Comparison of ENCODE assay signal across 18 mouse cellular contexts in genomic region chr17:47133785-47134184, GRCm38 (mm10).
"Had no signal": no experiment of that assay in that cellular context is flagged by ENCODE, and none has a peak within 500 bp of the region (broad histone marks: within the 10 kb centered on the region; RNA-seq: fewer than 3 reads in every experiment).

No protein-coding gene starts in this region.

- H3K4me2 ChIP-seq: lung, embryonic 14.5 days; midbrain, embryonic 12.5 days; neural tube, embryonic 13.5 days; neural tube, embryonic 15.5 days had no signal

- H3K9me3 ChIP-seq: midbrain, embryonic 12.5 days; neural tube, embryonic 13.5 days; neural tube, embryonic 15.5 days had no signal

- DNase-seq: lung, adult 18-20 months; lung, embryonic 14.5 days; lung, postnatal 10 days; lung, postnatal 4 days; midbrain, embryonic 14.5 days; retina, postnatal 1 day; right cerebral cortex, adult 18-20 months; right cerebral cortex, postnatal 25 days; right cerebral cortex, postnatal 4 days; spleen, adult 18-20 months; thymus, adult 18-20 months; thymus, postnatal 14 days; thymus, postnatal 36 days had no signal

- H3K27me3 ChIP-seq: midbrain, embryonic 12.5 days; neural tube, embryonic 13.5 days; neural tube, embryonic 15.5 days had no signal

- H3K4me3 ChIP-seq: midbrain, embryonic 12.5 days; myocyte; neural tube, embryonic 13.5 days; neural tube, embryonic 15.5 days had no signal

- H3K9ac ChIP-seq: lung, embryonic 14.5 days; midbrain, embryonic 12.5 days; neural tube, embryonic 13.5 days; neural tube, embryonic 15.5 days had no signal

- ATAC-seq: midbrain, embryonic 16.5 days had no signal

- H3K36me3 ChIP-seq: midbrain, embryonic 12.5 days; neural tube, embryonic 13.5 days; neural tube, embryonic 15.5 days had no signal

- H3K4me1 ChIP-seq: midbrain, embryonic 12.5 days had no signal

- H3K27ac ChIP-seq: midbrain, embryonic 12.5 days; neural tube, embryonic 13.5 days; neural tube, embryonic 15.5 days had no signal
